In the genomic region with DNA sequence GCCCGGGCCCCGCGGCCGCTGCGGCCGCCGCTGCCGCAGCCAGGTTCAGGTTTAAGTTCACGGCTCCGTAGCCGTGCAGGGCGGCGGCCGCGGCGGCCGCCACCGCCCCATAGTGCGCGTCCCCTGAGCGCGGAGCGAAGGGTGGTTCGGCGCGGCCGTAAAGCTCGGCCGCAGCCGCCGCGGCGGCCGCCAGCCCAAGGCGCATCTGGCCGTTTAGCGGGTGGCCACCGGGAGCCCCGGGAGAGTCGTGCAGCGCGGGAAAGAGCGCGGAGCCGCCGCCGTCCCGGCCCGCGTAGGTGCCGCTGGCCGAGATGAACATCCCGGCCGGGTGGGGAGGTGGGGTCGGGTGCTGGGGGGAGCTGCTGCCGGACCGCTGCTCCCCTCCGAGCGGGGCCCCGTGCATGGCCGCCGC, we compare ENCODE assay signal across 7 mouse cellular contexts. TPM values are rescaled to one million over a fixed set of nuclear protein-coding genes. Genes with fewer than 3 reads are reported as not detected.
DNase-seq lines count a peak whose midpoint lies in the region; ATAC-seq and TF ChIP-seq lines count a peak whose summit lies in the region.

No protein-coding gene starts in this region.

- under 1% methylated on average over 60 of the region's 62 CpGs for WGBS in limb, embryonic 10.5 days
- under 1% methylated on average over 58 of the region's 62 CpGs for WGBS in stomach, embryonic 14.5 days

- H3K4me3 ChIP-seq in megakaryocyte, embryonic 14.5 days (replicated peaks): peak overlapping the region; percentile 89
- peak overlapping the region; percentile 40 for H3K4me3 ChIP-seq in embryonic fibroblast, embryonic 13.5 days (ENCODE audit: insufficient read depth, low read length)
- H3K4me3 ChIP-seq in limb, embryonic 10.5 days: peak overlapping the region; percentile 85
- H3K4me3 ChIP-seq in stomach, embryonic 14.5 days (ENCODE audit: low read depth, low read length): peak overlapping the region; percentile 32

- no peak overlapping the region for H3K9ac ChIP-seq in stomach, embryonic 14.5 days (replicated peaks; ENCODE audit: low read depth, low read length)

- no peak for DNase-seq in limb, embryonic 10.5 days (ENCODE audit: low spot score)
- no peak for DNase-seq in spleen, postnatal 10 days (ENCODE audit: low spot score in 2 of 2)
- no peak for DNase-seq in natural killer cell, adult 2 months (ENCODE audit: low spot score in 2 of 2)

- H3K4me1 ChIP-seq in megakaryocyte, embryonic 14.5 days: peaks cover 28% of the 10 kb centered on the region
- H3K4me1 ChIP-seq in embryonic fibroblast, embryonic 13.5 days (ENCODE audit: control insufficient read depth, insufficient read depth, low read length): no peaks in the 10 kb centered on the region
- peaks cover 74% of the 10 kb centered on the region for H3K4me1 ChIP-seq in limb, embryonic 10.5 days
- H3K4me1 ChIP-seq in stomach, embryonic 14.5 days (ENCODE audit: control insufficient read depth, insufficient read depth, low read length): peaks cover 19% of the 10 kb centered on the region

- H3K27me3 ChIP-seq in megakaryocyte, embryonic 14.5 days (replicated peaks): peaks cover 86% of the 10 kb centered on the region
- H3K27me3 ChIP-seq in limb, embryonic 10.5 days (ENCODE audit: low read depth, poor library complexity, severe bottlenecking): peaks cover 71% of the 10 kb centered on the region
- peaks cover 61% of the 10 kb centered on the region for H3K27me3 ChIP-seq in stomach, embryonic 14.5 days (ENCODE audit: control insufficient read depth, insufficient read depth, low read length)

- peaks cover 11% of the 10 kb centered on the region for H3K9me3 ChIP-seq in megakaryocyte, embryonic 14.5 days
- no peaks in the 10 kb centered on the region for H3K9me3 ChIP-seq in limb, embryonic 10.5 days (replicated peaks)
- no peaks in the 10 kb centered on the region for H3K9me3 ChIP-seq in stomach, embryonic 14.5 days (ENCODE audit: control insufficient read depth, low read depth, low read length)

- no peak for ATAC-seq in megakaryocyte, adult 5-6 weeks (ENCODE audit: poor library complexity, severe bottlenecking)
- ATAC-seq in stomach, embryonic 14.5 days (ENCODE audit: insufficient number of reproducible peaks, insufficient read depth, low FRiP score, low read depth): no peak

- no peak overlapping the region for H3K27ac ChIP-seq in embryonic fibroblast, embryonic 13.5 days (ENCODE audit: insufficient read depth, low read length)
- H3K27ac ChIP-seq in limb, embryonic 10.5 days: peak overlapping the region; percentile 98
- no peak overlapping the region for H3K27ac ChIP-seq in stomach, embryonic 14.5 days (ENCODE audit: low read length)

- no peaks in the 10 kb centered on the region for H3K36me3 ChIP-seq in megakaryocyte, embryonic 14.5 days (replicated peaks; ENCODE audit: low read length)
- 0 out of 2 replicates have a peak, but pooled peaks cover 5% of the 10 kb centered on the region for H3K36me3 ChIP-seq in limb, embryonic 10.5 days
- no peaks in the 10 kb centered on the region for H3K36me3 ChIP-seq in stomach, embryonic 14.5 days (ENCODE audit: control insufficient read depth, insufficient read depth, low read length)

- no peak for TF ChIP-seq POLR2A in embryonic fibroblast, embryonic 13.5 days (IDR thresholded peaks at IDR 0.05; ENCODE audit: low read depth, low read length)

- H3K4me2 ChIP-seq in stomach, embryonic 14.5 days (replicated peaks; ENCODE audit: low read depth, low read length): peak overlapping the region; percentile 82

- no peak for TF ChIP-seq CTCF in embryonic fibroblast, embryonic 13.5 days (IDR thresholded peaks at IDR 0.05; ENCODE audit: borderline replicate concordance, insufficient read depth, low read length)

RNA-seq across cellular contexts. Expression of a gene that starts 1.1 kb away (rescaled TPM):
- not detected in 2 replicates for polyA plus RNA-seq in megakaryocyte, embryonic 14.5 days (2012; ENCODE audit: insufficient read depth, low replicate concordance)
- total RNA-seq in megakaryocyte, adult 5-6 weeks (2015): not detected in 2 replicates
- total RNA-seq in megakaryocyte, adult 5-6 weeks (2017): not detected in 2 replicates
- 0.30 and 0.93 TPM in 2 replicates for polyA plus RNA-seq in embryonic fibroblast, embryonic 13.5 days (2011; ENCODE audit: insufficient read length, low read depth, missing spikeins)
- polyA plus RNA-seq in limb, embryonic 10.5 days (2016; fragmentation: Nextera tagmentation; extraction: Ambion mirVana): 13.8 and 14.9 TPM in 2 replicates
- not detected in 2 replicates for polyA plus RNA-seq in stomach, embryonic 14.5 days (2014; fragmentation: Nextera tagmentation; extraction: Ambion mirVana)

RNA-seq across cellular contexts. Expression of a gene that starts 10.9 kb away (rescaled TPM):
- not detected in 2 replicates for polyA plus RNA-seq in megakaryocyte, embryonic 14.5 days (2012; ENCODE audit: insufficient read depth, low replicate concordance)
- total RNA-seq in megakaryocyte, adult 5-6 weeks (2015): not detected in 2 replicates
- not detected in 2 replicates for total RNA-seq in megakaryocyte, adult 5-6 weeks (2017)
- polyA plus RNA-seq in embryonic fibroblast, embryonic 13.5 days (2011; ENCODE audit: insufficient read length, low read depth, missing spikeins): 0.60 and 2.8 TPM in 2 replicates
- polyA plus RNA-seq in limb, embryonic 10.5 days (2016; fragmentation: Nextera tagmentation; extraction: Ambion mirVana): 5.0 and 5.1 TPM in 2 replicates
- not detected in 2 replicates for polyA plus RNA-seq in stomach, embryonic 14.5 days (2014; fragmentation: Nextera tagmentation; extraction: Ambion mirVana)

RNA-seq across cellular contexts. Expression of a gene that starts 13.4 kb away (rescaled TPM):
- polyA plus RNA-seq in megakaryocyte, embryonic 14.5 days (2012; ENCODE audit: insufficient read depth, low replicate concordance): not detected in 2 replicates
- total RNA-seq in megakaryocyte, adult 5-6 weeks (2015): not detected in 2 replicates
- total RNA-seq in megakaryocyte, adult 5-6 weeks (2017): not detected in 2 replicates
- polyA plus RNA-seq in embryonic fibroblast, embryonic 13.5 days (2011; ENCODE audit: insufficient read length, low read depth, missing spikeins): not detected in 2 replicates
- 0.36 and 0.56 TPM in 2 replicates for polyA plus RNA-seq in limb, embryonic 10.5 days (2016; fragmentation: Nextera tagmentation; extraction: Ambion mirVana)
- polyA plus RNA-seq in stomach, embryonic 14.5 days (2014; fragmentation: Nextera tagmentation; extraction: Ambion mirVana): not detected in 2 replicates

RNA-seq across cellular contexts. Expression of a gene that starts 26.0 kb away (rescaled TPM):
- polyA plus RNA-seq in megakaryocyte, embryonic 14.5 days (2012; ENCODE audit: insufficient read depth, low replicate concordance): not detected in 2 replicates
- not detected in 2 replicates for total RNA-seq in megakaryocyte, adult 5-6 weeks (2015)
- not detected in 2 replicates for total RNA-seq in megakaryocyte, adult 5-6 weeks (2017)
- polyA plus RNA-seq in embryonic fibroblast, embryonic 13.5 days (2011; ENCODE audit: insufficient read length, low read depth, missing spikeins): not detected in 2 replicates
- polyA plus RNA-seq in limb, embryonic 10.5 days (2016; fragmentation: Nextera tagmentation; extraction: Ambion mirVana): not detected in 2 replicates
- not detected in 2 replicates for polyA plus RNA-seq in stomach, embryonic 14.5 days (2014; fragmentation: Nextera tagmentation; extraction: Ambion mirVana)

Comparison
In these comparisons a context has a peak if more than half of its experiments do, and no peak if none do; other contexts are left out.
1. H3K4me3 ChIP-seq: peak in every context shown above with its lines; median percentile 89 in megakaryocyte, embryonic 14.5 days; 85 in limb, embryonic 10.5 days; 40 in embryonic fibroblast, embryonic 13.5 days; 32 in stomach, embryonic 14.5 days.